Mouse (Mus musculus): ENCODE results near the gene Tectb. TPM values are rescaled to one million over a fixed set of nuclear protein-coding genes. Genes with fewer than 3 reads are reported as not detected.

Tectb gene
- polyA plus RNA-seq (2016; fragmentation: Nextera tagmentation; extraction: Ambion mirVana), result not detected in 2 replicates

DNA sequence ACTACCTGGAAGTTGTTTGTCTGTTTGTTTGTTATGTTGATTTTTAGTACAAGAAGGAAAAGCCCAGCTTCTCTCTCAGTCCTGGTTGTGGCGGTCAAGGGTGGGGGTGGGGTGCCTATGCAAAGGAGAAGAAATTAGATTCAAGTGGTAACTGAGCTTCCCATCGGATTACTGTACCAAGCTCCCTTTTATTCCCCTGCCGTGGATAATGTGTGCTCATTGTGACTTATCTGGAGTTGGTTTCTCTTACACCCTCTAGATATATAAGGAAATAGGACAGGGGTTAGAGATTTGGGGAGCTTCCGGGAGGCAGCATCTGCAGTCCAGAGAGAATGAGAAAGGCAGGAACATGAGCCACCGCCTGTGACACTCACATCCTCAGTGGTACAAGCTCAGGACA lies at the start of gene Tectb:
Gene Tectb, plus strand, starts transcription at position 301 of the 400 bp plus-strand sequence.
- no peak for ATAC-seq (ENCODE audit: insufficient number of reproducible peaks, low FRiP score)
- H3K27ac ChIP-seq (ENCODE audit: poor library complexity, severe bottlenecking), result no peak within 1 kb of the TSS
- H3K4me3 ChIP-seq, result no peak within 1 kb of the TSS
- H3K27me3 ChIP-seq (replicated peaks), result no peaks in the 10 kb centered on the region
- no peak within 1 kb of the TSS for H3K9ac ChIP-seq
- WGBS, result 73% methylated on average over 5 of the region's 5 CpGs
- H3K9me3 ChIP-seq (replicated peaks), result no peaks in the 10 kb centered on the region
- H3K4me2 ChIP-seq, result no peak within 1 kb of the TSS
- H3K36me3 ChIP-seq, result no peaks in the 10 kb centered on the region
- no peaks in the 10 kb centered on the region for H3K4me1 ChIP-seq (replicated peaks)

DNA sequence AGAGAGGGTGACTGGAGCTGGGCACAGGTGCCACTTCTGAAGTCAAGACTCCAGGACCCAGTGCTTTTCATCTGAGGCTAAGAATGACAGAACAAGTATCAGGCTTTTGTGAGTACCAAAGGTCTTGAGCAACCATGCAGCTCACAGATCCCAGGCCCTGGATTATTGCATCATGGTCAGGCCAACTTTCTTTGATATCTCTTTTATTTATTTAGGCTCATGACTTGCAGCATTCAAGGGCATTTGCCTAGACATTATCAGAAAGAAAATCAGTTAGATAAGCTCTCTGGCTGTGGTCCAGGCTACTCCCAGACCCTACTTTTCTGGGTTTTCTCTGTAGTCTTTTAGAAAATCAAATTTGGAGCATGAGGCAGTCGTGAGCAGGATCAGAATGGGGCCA lies 48.8 kb upstream of the Tectb start:
- peaks cover 5% of the 10 kb centered on the region for H3K4me1 ChIP-seq (replicated peaks)
- H3K4me3 ChIP-seq, result no peak overlapping the region
- H3K4me2 ChIP-seq, result no peak overlapping the region
- no peak overlapping the region for H3K27ac ChIP-seq (ENCODE audit: poor library complexity, severe bottlenecking)
- no peak for ATAC-seq (ENCODE audit: insufficient number of reproducible peaks, low FRiP score)
- no peaks in the 10 kb centered on the region for H3K9me3 ChIP-seq (replicated peaks)
- H3K9ac ChIP-seq, result no peak overlapping the region
- H3K27me3 ChIP-seq (replicated peaks), result 0 out of 2 replicates have a peak, but pooled peaks cover 3% of the 10 kb centered on the region
- WGBS, result 57% methylated on average over 1 of the region's 1 CpGs
- no peaks in the 10 kb centered on the region for H3K36me3 ChIP-seq

DNA sequence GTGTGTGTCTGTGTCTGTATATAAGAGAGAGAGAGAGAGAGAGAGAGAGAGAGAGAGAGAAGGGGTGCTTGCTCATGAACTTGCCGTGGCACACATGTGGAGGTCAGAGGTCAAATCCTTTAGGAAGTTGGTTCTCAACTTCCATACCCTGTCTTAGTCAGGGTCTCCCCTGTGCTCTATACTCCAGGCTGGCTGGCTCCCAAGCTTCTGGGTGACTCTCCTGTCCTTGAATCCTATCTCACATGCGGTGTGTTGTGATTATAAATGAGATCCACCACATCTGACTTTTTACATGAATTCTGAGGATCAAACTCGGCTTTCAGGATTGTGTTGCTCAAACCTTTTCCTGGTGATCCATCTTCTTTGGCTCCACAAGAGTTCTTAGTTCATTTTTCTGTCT lies 48.1 kb upstream of the Tectb start:
- H3K27me3 ChIP-seq (replicated peaks), result 0 out of 2 replicates have a peak, but pooled peaks cover 3% of the 10 kb centered on the region
- no peak overlapping the region for H3K27ac ChIP-seq (ENCODE audit: poor library complexity, severe bottlenecking)
- no peak overlapping the region for H3K9ac ChIP-seq
- WGBS, result 74% methylated on average over 3 of the region's 3 CpGs
- no peak overlapping the region for H3K4me3 ChIP-seq
- no peaks in the 10 kb centered on the region for H3K9me3 ChIP-seq (replicated peaks)
- no peak for ATAC-seq (ENCODE audit: insufficient number of reproducible peaks, low FRiP score)
- no peak overlapping the region for H3K4me2 ChIP-seq
- peaks cover 6% of the 10 kb centered on the region for H3K4me1 ChIP-seq (replicated peaks)
- no peaks in the 10 kb centered on the region for H3K36me3 ChIP-seq

DNA sequence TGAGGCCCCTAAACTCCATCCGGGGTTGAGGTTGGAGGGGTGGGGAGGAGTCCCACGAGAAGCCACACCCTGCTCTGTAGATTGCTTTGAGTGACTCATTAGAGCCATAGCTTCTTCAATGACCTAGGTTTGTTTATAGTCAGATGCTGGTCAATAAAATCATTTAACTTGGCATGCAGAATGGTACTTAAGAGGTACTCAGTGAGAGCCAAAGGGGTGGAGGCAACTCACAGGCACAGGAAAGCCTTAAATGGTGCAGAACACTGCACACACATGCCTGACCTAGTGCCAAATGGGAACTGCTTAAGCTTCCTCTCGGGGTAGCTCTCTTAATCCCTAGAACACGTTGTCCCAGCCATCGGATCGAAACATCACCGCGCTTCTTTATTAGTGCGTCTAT lies 46.0 kb upstream of the Tectb start:
- H3K27ac ChIP-seq (ENCODE audit: poor library complexity, severe bottlenecking), result no peak overlapping the region
- no peak overlapping the region for H3K4me3 ChIP-seq
- H3K4me2 ChIP-seq, result no peak overlapping the region
- 85% methylated on average over 9 of the region's 9 CpGs for WGBS
- no peaks in the 10 kb centered on the region for H3K9me3 ChIP-seq (replicated peaks)
- H3K4me1 ChIP-seq (replicated peaks), result peaks cover 6% of the 10 kb centered on the region
- H3K36me3 ChIP-seq, result no peaks in the 10 kb centered on the region
- H3K9ac ChIP-seq, result no peak overlapping the region
- ATAC-seq (ENCODE audit: insufficient number of reproducible peaks, low FRiP score), result no peak
- H3K27me3 ChIP-seq (replicated peaks), result 0 out of 2 replicates have a peak, but pooled peaks cover 3% of the 10 kb centered on the region

DNA sequence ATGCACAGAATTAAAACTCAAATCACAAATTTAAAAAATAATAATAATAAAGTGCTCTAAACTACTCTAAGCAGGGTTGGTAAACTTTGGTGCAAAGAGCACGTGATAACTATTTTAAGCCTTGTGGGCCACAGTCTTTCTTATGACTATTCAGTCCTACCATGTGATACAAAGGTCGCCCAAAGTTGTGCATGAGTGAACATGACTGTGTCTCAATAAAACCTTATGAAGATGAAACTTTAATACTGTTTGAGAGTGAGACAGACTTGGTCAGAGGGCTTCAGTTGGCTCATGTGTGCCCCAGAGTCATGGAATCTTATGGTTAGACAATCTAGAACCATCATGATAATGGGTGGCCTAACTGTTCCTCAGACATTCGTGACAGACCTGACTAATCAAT lies 44.6 kb upstream of the Tectb start:
- no peak for ATAC-seq (ENCODE audit: insufficient number of reproducible peaks, low FRiP score)
- H3K9me3 ChIP-seq (replicated peaks), result no peaks in the 10 kb centered on the region
- no peaks in the 10 kb centered on the region for H3K36me3 ChIP-seq
- no peak overlapping the region for H3K4me2 ChIP-seq
- 0 out of 2 replicates have a peak, but pooled peaks cover 3% of the 10 kb centered on the region for H3K27me3 ChIP-seq (replicated peaks)
- no peak overlapping the region for H3K27ac ChIP-seq (ENCODE audit: poor library complexity, severe bottlenecking)
- H3K9ac ChIP-seq, result no peak overlapping the region
- H3K4me1 ChIP-seq (replicated peaks), result peaks cover 6% of the 10 kb centered on the region
- no peak overlapping the region for H3K4me3 ChIP-seq
- 83% methylated on average over 3 of the region's 3 CpGs for WGBS

DNA sequence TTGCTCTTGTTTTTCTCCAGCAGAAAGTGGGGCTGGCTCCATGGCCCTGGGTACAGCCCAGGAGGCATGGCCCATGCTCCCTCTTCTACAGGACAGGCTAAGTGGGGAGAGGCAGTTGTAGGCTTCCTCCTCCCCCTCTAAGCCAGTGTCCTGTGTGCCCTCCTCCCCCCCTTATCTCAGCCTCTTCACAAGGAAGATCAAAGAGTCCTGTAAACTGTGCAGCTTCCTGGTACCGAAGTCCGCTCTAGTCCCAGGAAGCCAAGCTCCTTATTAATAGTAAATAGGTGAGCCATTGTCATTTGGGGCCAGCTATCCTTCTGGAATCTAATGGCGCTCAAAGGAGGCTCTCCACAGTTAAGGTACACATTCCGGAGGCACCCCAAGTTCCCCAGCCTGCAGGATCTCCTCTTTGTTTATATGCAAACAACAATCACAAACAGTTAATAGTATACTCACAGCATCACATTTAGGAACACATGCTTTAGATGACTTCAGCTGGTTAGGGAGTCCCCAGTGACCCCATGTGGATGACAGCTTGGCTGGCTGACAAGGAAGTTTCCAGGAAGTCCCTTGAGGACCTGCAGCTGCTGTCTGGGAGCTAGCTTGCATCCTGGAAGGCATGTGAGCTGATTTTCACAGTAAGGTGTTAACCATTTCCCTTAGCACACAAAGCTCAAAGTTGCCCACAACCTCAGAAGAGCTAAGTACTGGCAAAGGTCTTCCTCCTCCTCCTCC lies 43.7 kb upstream of the Tectb start:
- 43% methylated on average over 4 of the region's 4 CpGs for WGBS
- Histone ChIP-seq H3K4me1 (replicated peaks) (peaks cover 6% of the 10 kb centered on the region), H3K9ac (no peak overlapping the region), H3K4me2 (no peak overlapping the region), H3K27ac (ENCODE audit: poor library complexity, severe bottlenecking) (no peak overlapping the region), H3K4me3 (no peak overlapping the region), H3K9me3 (replicated peaks) (no peaks in the 10 kb centered on the region), H3K36me3 (no peaks in the 10 kb centered on the region), H3K27me3 (replicated peaks) (0 out of 2 replicates have a peak, but pooled peaks cover 3% of the 10 kb centered on the region)
- no peak for ATAC-seq (ENCODE audit: insufficient number of reproducible peaks, low FRiP score)

DNA sequence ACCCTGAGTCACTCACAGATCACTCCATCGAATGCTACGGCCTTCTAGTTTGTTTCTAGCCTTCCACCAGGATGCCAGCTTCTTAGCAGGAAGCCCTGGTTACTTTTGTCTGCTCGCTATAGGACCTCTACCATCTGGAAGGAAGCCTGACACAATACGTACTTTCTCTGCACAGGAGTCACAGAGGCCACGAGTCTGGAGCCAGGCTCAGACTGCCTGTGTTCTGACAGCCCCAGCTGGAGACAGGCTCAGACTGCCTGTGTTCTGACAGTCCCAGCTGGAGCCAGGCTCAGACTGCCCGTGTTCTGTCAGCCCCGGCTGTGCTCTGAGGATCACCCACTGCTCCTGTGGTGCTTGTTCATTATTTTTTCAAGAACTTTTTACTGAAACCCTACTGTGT lies 42.6 kb upstream of the Tectb start:
- Histone ChIP-seq H3K9me3 (replicated peaks) (no peaks in the 10 kb centered on the region), H3K4me2 (no peak overlapping the region), H3K36me3 (no peaks in the 10 kb centered on the region), H3K27ac (ENCODE audit: poor library complexity, severe bottlenecking) (no peak overlapping the region), H3K4me1 (replicated peaks) (peaks cover 6% of the 10 kb centered on the region), H3K4me3 (no peak overlapping the region), H3K9ac (no peak overlapping the region), H3K27me3 (replicated peaks) (0 out of 2 replicates have a peak, but pooled peaks cover 3% of the 10 kb centered on the region)
- ATAC-seq (ENCODE audit: insufficient number of reproducible peaks, low FRiP score), result no peak
- 41% methylated on average over 7 of the region's 7 CpGs for WGBS

DNA sequence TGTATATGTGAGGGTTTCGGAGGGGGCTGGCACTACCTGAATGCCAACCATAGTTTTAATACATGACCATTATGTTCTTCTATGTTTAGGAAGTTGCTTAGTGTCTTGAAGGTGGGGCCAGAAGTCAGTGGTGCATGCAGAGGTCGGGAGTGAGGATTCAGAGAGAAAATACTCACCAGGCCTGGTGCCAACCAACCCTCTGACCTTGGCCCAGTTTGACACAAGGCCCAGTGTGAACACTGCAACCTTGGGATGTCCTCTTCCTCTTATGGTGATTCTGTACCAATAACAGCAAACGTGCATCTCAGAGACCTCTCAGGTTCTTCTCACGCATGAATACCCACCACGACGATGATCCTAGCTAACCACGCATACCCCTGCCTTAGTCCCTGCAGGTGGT lies 42.0 kb upstream of the Tectb start:
- no peak overlapping the region for H3K27ac ChIP-seq (ENCODE audit: poor library complexity, severe bottlenecking)
- no peaks in the 10 kb centered on the region for H3K9me3 ChIP-seq (replicated peaks)
- H3K4me2 ChIP-seq, result no peak overlapping the region
- WGBS, result 77% methylated on average over 7 of the region's 7 CpGs
- no peak overlapping the region for H3K4me3 ChIP-seq
- peaks cover 6% of the 10 kb centered on the region for H3K4me1 ChIP-seq (replicated peaks)
- H3K36me3 ChIP-seq, result no peaks in the 10 kb centered on the region
- no peak overlapping the region for H3K9ac ChIP-seq
- ATAC-seq (ENCODE audit: insufficient number of reproducible peaks, low FRiP score), result no peak
- 0 out of 2 replicates have a peak, but pooled peaks cover 3% of the 10 kb centered on the region for H3K27me3 ChIP-seq (replicated peaks)

DNA sequence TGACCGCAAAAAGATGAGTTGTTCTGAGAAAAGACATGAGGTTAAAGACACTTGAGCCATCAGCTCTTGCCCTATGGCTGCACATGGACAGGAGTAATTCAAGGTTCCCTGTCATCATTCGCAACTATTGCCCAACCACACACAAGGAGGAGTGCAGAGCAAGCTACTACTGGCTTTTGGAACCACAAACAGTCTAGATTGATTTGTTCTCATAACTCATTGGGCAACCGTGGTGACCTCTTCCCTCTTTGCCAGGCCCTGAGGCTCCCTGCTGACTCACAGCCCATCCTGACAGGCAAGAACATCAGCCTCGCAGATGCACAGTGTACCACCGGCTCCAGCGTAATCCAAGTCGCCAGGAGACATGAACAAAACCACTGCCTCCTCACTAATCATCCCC lies 41.2 kb upstream of the Tectb start:
- no peak for ATAC-seq (ENCODE audit: insufficient number of reproducible peaks, low FRiP score)
- H3K27me3 ChIP-seq (replicated peaks), result 0 out of 2 replicates have a peak, but pooled peaks cover 3% of the 10 kb centered on the region
- WGBS, result 76% methylated on average over 7 of the region's 7 CpGs
- no peak overlapping the region for H3K27ac ChIP-seq (ENCODE audit: poor library complexity, severe bottlenecking)
- H3K4me3 ChIP-seq, result no peak overlapping the region
- no peaks in the 10 kb centered on the region for H3K9me3 ChIP-seq (replicated peaks)
- H3K9ac ChIP-seq, result no peak overlapping the region
- no peaks in the 10 kb centered on the region for H3K36me3 ChIP-seq
- peaks cover 6% of the 10 kb centered on the region for H3K4me1 ChIP-seq (replicated peaks)
- H3K4me2 ChIP-seq, result no peak overlapping the region

DNA sequence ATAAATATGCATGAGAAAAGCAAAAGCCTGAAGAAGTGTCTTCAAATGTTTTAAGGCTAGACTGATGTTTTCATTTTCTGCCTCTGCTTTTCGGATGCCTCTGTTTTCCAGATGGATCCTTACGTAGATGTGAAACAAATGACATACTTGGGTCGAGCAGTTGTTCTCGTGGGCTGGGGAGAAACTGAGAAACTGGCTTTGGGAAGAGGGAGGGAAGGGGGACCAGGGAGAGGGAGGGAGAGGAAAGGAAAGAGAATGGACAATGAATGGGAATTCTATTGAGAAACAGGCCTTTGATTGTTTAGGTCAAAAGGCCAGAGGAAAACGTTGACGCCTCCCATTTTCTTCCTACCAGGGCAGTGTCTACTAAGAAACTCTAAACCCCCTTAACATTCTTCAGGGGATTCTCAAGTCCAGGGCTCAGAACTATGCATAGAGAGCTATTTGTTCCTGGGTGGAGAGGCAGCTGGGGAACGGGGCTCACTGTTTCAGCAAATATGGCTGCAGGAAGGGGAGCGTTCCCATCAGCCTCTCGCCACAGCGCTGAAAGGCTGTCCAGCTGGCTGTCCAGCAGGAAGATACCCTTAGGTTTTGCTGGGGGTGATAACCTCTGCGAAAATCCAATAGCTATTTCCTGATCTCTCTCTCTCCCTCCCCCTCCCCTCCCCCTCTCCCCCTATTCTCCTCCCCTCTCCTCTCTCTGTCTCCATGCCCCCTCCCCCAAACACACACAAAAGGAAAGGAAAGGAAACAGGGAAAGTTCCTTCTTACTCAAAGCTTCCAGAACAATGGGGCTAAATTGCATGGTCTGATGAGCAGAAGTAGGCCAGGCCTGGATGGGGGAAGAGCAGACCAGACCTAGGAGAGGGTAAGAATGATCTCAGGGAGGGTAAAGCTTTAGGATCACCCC lies 36.9 kb upstream of the Tectb start:
- 0 out of 2 replicates have a peak, but pooled peaks have one; percentile 11 for ATAC-seq (ENCODE audit: insufficient number of reproducible peaks, low FRiP score)

DNA sequence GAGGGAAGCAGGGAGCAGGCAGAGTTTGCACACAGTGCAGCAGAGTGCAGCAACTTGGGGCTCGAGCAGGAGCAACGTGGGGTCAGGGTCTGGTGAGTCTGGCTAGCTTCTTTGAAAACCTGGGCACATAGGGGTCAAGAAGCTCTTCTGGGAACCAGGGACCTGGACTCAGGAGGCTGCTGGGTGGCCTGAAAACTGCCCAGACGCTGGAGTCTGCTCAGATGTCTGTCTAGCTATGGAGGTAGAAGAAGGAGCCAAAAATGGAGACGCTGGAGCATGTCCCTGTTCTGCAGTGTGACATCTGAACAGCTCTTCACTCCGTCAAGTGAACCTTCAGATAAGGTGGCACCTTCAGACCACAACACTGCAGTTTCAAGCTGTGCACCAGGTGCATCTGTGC lies 35.8 kb upstream of the Tectb start:
- H3K27ac ChIP-seq (ENCODE audit: poor library complexity, severe bottlenecking), result no peak overlapping the region
- no peaks in the 10 kb centered on the region for H3K36me3 ChIP-seq
- no peak overlapping the region for H3K4me2 ChIP-seq
- H3K4me3 ChIP-seq, result no peak overlapping the region
- H3K4me1 ChIP-seq (replicated peaks), result no peaks in the 10 kb centered on the region; the same call in 1 of the 2 replicates
- H3K9me3 ChIP-seq (replicated peaks), result no peaks in the 10 kb centered on the region
- no peak overlapping the region for H3K9ac ChIP-seq
- no peaks in the 10 kb centered on the region for H3K27me3 ChIP-seq (replicated peaks)
- WGBS, result 61% methylated on average over 5 of the region's 5 CpGs
- no peak for ATAC-seq (ENCODE audit: insufficient number of reproducible peaks, low FRiP score)

More for the DNA sequence above, 36.9 kb upstream of the Tectb start:
- H3K36me3 ChIP-seq, result no peaks in the 10 kb centered on the region
- H3K27ac ChIP-seq (ENCODE audit: poor library complexity, severe bottlenecking), result no peak overlapping the region
- H3K4me1 ChIP-seq (replicated peaks), result no peaks in the 10 kb centered on the region; the same call in 1 of the 2 replicates
- H3K4me3 ChIP-seq, result no peak overlapping the region
- H3K9me3 ChIP-seq (replicated peaks), result no peaks in the 10 kb centered on the region
- no peak overlapping the region for H3K4me2 ChIP-seq
- no peak overlapping the region for H3K9ac ChIP-seq
- H3K27me3 ChIP-seq (replicated peaks), result no peaks in the 10 kb centered on the region
- 49% methylated on average over 11 of the region's 11 CpGs for WGBS
